Mouse (Mus musculus): ENCODE data around the gene H2al1c.

DNA sequence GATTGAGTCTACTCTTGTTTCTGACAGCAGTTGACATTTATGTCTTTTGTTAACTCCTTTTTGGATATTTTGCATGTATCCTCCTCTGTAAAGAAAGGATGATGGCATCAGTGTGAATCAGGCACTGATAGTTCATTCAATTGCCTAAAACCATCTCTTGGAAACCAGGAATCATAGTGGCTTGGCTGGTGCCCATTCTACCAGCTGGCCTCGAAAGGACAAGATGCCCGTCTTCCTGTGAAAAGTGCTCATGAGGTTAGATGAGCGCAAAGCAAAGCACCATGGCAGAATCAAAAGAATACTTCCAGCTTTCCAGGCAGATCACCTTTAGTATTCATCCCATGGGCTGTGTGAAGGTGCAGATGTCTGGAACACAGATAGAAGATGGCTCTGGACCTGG, 41.3 kb downstream of the H2al1c start:
- TF ChIP-seq CTCF (IDR thresholded peaks at IDR 0.05; ENCODE audit: insufficient read depth, low read depth, low read length) (no peak), POLR2A (IDR thresholded peaks at IDR 0.05; ENCODE audit: insufficient read depth, low read depth, low read length) (no peak)
